Mouse (Mus musculus): Measurements from ENCODE around the gene Mef2d.

GRCm38 (mm10) chr3:88205176-88205562 is 63.0 kb downstream of the Mef2d start:
- TF ChIP-seq CTCF (IDR thresholded peaks at IDR 0.05; ENCODE audit: extremely low read depth, insufficient read depth, insufficient read length, insufficient replicate concordance) (no peak), POLR2A (IDR thresholded peaks at IDR 0.05; ENCODE audit: low read depth, low read length) (no peak)

Measured in spleen, adult 2 months (tissue).